Mouse (Mus musculus): ENCODE data around the gene Alox5.

GRCm38 (mm10) chr6:116410436-116410835 is 50.5 kb downstream of the Alox5 start:
- TF ChIP-seq GABPA (IDR thresholded peaks at IDR 0.05; ENCODE audit: insufficient replicate concordance, low read depth, low read length) = no peak
- no peak for TF ChIP-seq HCFC1 (IDR thresholded peaks at IDR 0.05; ENCODE audit: low read depth, low read length)
- TF ChIP-seq POLR2AphosphoS2 (IDR thresholded peaks at IDR 0.05; ENCODE audit: low read depth, low read length) = no peak
- TF ChIP-seq ETS1 (conservative IDR thresholded peaks at IDR 0.05; ENCODE audit: low read depth, low read length) = no peak

Data from CH12.LX (cell line).